In the genomic region with DNA sequence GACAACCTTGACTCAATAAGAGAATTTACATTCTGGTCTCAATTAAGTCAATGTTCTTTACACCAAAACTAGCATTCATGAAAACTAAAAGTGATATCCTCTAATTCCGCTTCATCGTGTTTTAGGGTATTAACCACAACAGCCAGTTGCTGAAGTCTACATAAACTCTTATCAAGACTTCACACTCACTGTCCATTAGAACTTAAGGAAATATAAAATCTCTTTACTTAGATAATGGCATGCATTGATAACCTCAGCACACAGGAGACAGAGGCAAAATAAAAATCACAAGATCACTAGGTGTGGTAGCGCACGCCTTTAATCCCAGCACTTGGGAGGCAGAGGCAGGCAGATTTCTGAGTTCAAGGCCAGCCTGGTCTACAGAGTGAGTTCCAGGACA, we compare ENCODE assay signal across 22 mouse cellular contexts.
DNase-seq lines count a peak whose midpoint lies in the region; ATAC-seq and TF ChIP-seq lines count a peak whose summit lies in the region.
"Had no signal": no experiment of that assay in that cellular context is flagged by ENCODE, and none has a peak within 500 bp of the region (broad histone marks: within the 10 kb centered on the region; RNA-seq: fewer than 3 reads in every experiment).

No protein-coding gene starts in this region.

- no peaks in the 10 kb centered on the region for H3K27me3 ChIP-seq in G1E (ENCODE audit: insufficient read depth, low read length)
- H3K27me3 ChIP-seq in MEL (ENCODE audit: control insufficient read depth in 1 of 2, insufficient read depth in 2 of 2, low read length in 2 of 2) = no peaks in the 10 kb centered on the region
- H3K27me3 ChIP-seq: CH12.LX, Patski had no signal

- no peak for TF ChIP-seq POLR2A in MEL (IDR thresholded peaks at IDR 0.05; ENCODE audit: control insufficient read depth in 1 of 2, insufficient read depth in 1 of 2, low read depth in 1 of 2, low read length in 2 of 2, poor library complexity in 1 of 2)

- TF ChIP-seq CTCF in G1E (IDR thresholded peaks at IDR 0.05; ENCODE audit: low read depth, low read length) (no peak), MEL (IDR thresholded peaks at IDR 0.05 in 2 of 3, conservative IDR thresholded peaks at IDR 0.05 in 1 of 3; ENCODE audit: control insufficient read depth in 1 of 3, insufficient read depth in 1 of 3, low read depth in 2 of 3, low read length in 3 of 3, poor library complexity in 1 of 3, severe bottlenecking in 1 of 3) (no peak)

- H3K4me3 ChIP-seq in G1E (ENCODE audit: low read depth, low read length) (no peak overlapping the region), MEL (ENCODE audit: control insufficient read depth in 1 of 2, insufficient read depth in 1 of 2, low read depth in 2 of 2, low read length in 2 of 2) (no peak overlapping the region)

- H3K27ac ChIP-seq in MEL (ENCODE audit: control insufficient read depth, low read depth, low read length) = no peak overlapping the region

- H3K36me3 ChIP-seq in G1E (replicated peaks) (no peaks in the 10 kb centered on the region), MEL (ENCODE audit: control insufficient read depth in 1 of 2, insufficient read depth in 2 of 2, low read length in 2 of 2) (peaks cover 0 to 6% of the 10 kb centered on the region in 2 experiments; a peak in 2 of 4 replicates)

- ATAC-seq in G1E (ENCODE audit: extremely low read depth, insufficient number of reproducible peaks, low FRiP score, poor library complexity, severe bottlenecking) = peak; percentile 49
- ATAC-seq: activated CD4-positive, CD25-positive, alpha-beta regulatory T cell, adult 4 months; CD4-positive, CD25-positive, alpha-beta regulatory T cell, adult 4 months; Patski had no signal

- TF ChIP-seq RAD21 in MEL (IDR thresholded peaks at IDR 0.05; ENCODE audit: low read depth, low read length) = no peak

- intact Hi-C loops in heart, postnatal 14 days (cut with DNase I) = no loop called here

- H3K9me3 ChIP-seq in G1E (replicated peaks) (no peaks in the 10 kb centered on the region), MEL (replicated peaks; ENCODE audit: insufficient read depth, low read length) (no peaks in the 10 kb centered on the region)

- peak; percentile 29 for DNase-seq in heart, adult 11 months
- no peak for DNase-seq in heart, postnatal 14 days
- no peak for DNase-seq in G1E (ENCODE audit: low spot score)
- peak; percentile 42 for DNase-seq in MEL (ENCODE audit: low read depth, low spot score)
- no peak for DNase-seq in thymus, postnatal 25 days
- DNase-seq in layer of hippocampus, adult 9-10 months (ENCODE audit: low spot score) = no peak
- DNase-seq: adrenal gland, adult 2 months; adrenal gland, adult 8-10 months; adrenal gland, postnatal 10 days; adrenal gland, postnatal 14 days; adrenal gland, postnatal 25 days; adrenal gland, postnatal 36 days; B cell, adult 2 months; cerebellum, adult 11 months; cerebellum, adult 11-12 months; cerebellum, adult 18-20 months; cerebellum, adult 2 months; cerebellum, adult 8-10 months had no signal

- H3K4me1 ChIP-seq in G1E (ENCODE audit: insufficient read depth, low read depth, low read length) (peaks cover 16% of the 10 kb centered on the region), MEL (ENCODE audit: control insufficient read depth in 1 of 2, insufficient read depth in 2 of 2, low read length in 2 of 2) (peaks cover 3 to 6% of the 10 kb centered on the region in 2 experiments; a peak in 2 of 4 replicates)

- no peak overlapping the region for H3K9ac ChIP-seq in MEL (ENCODE audit: control insufficient read depth, low read depth, low read length, poor library complexity, severe bottlenecking)

- H3K79me2 ChIP-seq in MEL (ENCODE audit: control insufficient read depth, insufficient read depth, low read length, poor library complexity) = no peaks in the 10 kb centered on the region

- TF ChIP-seq EP300 in MEL (IDR thresholded peaks at IDR 0.05; ENCODE audit: low read depth in 1 of 2, low read length in 2 of 2) = peak; percentile 75 to 82

TF ChIP-seq in MEL, 35 proteins besides CTCF, POLR2A, EP300 and RAD21:
- TF ChIP-seq ETS1 (IDR thresholded peaks at IDR 0.05; ENCODE audit: low read depth, low read length) = peak; percentile 54; the same call in 1 of the 2 replicates
- TF ChIP-seq KAT2A (conservative IDR thresholded peaks at IDR 0.05; ENCODE audit: low read depth, low read length) = no peak
- no peak for TF ChIP-seq GABPA (IDR thresholded peaks at IDR 0.05; ENCODE audit: low read depth, low read length)
- no peak for TF ChIP-seq NELFE (IDR thresholded peaks at IDR 0.05; ENCODE audit: low read depth, low read length)
- TF ChIP-seq POLR2AphosphoS5 (IDR thresholded peaks at IDR 0.05; ENCODE audit: borderline replicate concordance, low read depth, low read length) = no peak
- TF ChIP-seq JUND (IDR thresholded peaks at IDR 0.05; ENCODE audit: low read depth, low read length) = no peak
- TF ChIP-seq MXI1 (IDR thresholded peaks at IDR 0.05; ENCODE audit: low read depth, low read length) = no peak
- no peak for TF ChIP-seq MEF2A (IDR thresholded peaks at IDR 0.05; ENCODE audit: extremely low read depth, insufficient replicate concordance, low read depth, low read length, poor library complexity, severe bottlenecking)
- no peak for TF ChIP-seq MYC (IDR thresholded peaks at IDR 0.05; ENCODE audit: low read depth, low read length)
- TF ChIP-seq ELF1 (IDR thresholded peaks at IDR 0.05; ENCODE audit: low read depth, low read length) = no peak
- peak; percentile 21; the same call in 1 of the 2 replicates for TF ChIP-seq MYB (IDR thresholded peaks at IDR 0.05; ENCODE audit: low read depth, low read length)
- TF ChIP-seq HCFC1 (IDR thresholded peaks at IDR 0.05; ENCODE audit: low read depth, low read length) = 0 out of 2 replicates have a peak, but pooled peaks have one; percentile 28
- peak; percentile 80 for TF ChIP-seq RCOR1 (IDR thresholded peaks at IDR 0.05; ENCODE audit: low read depth, low read length)
- no peak for TF ChIP-seq CHD1 (IDR thresholded peaks at IDR 0.05; ENCODE audit: low read depth, low read length)
- TF ChIP-seq TAL1 (IDR thresholded peaks at IDR 0.05; ENCODE audit: low read length) = peak; percentile 15
- peak; percentile 25; the same call in 1 of the 2 replicates for TF ChIP-seq SIN3A (IDR thresholded peaks at IDR 0.05; ENCODE audit: low read length)
- no peak for TF ChIP-seq ZNF384 (IDR thresholded peaks at IDR 0.05; ENCODE audit: low read depth, low read length)
- peak; percentile 77 for TF ChIP-seq TCF12 (IDR thresholded peaks at IDR 0.05; ENCODE audit: low read depth, low read length)
- TF ChIP-seq POLR2AphosphoS2 (IDR thresholded peaks at IDR 0.05; ENCODE audit: low read length) = no peak
- TF ChIP-seq GATA1 (IDR thresholded peaks at IDR 0.05; ENCODE audit: low read depth, low read length) = peak; percentile 70
- TF ChIP-seq NRF1 (IDR thresholded peaks at IDR 0.05; ENCODE audit: insufficient read depth, low read depth, low read length, poor library complexity, severe bottlenecking) = no peak
- no peak for TF ChIP-seq SMC3 (IDR thresholded peaks at IDR 0.05; ENCODE audit: low read depth, low read length)

Comparison
In these comparisons a context has a peak if more than half of its experiments do, and no peak if none do; other contexts are left out.
1. DNase-seq: peak in heart, adult 11 months (single experiment) and MEL (single experiment); none in heart, postnatal 14 days (0 of 2), G1E (single experiment), thymus, postnatal 25 days (single experiment) and layer of hippocampus, adult 9-10 months (single experiment).